Mouse (Mus musculus) brain, embryonic 14.5 days (tissue): ENCODE measurements around the gene Zfp11.

ENCODE experiments used
- CTCF ChIP-seq: fragments of 200-500 bp; IDR thresholded peaks from 2 replicates; pipeline ENCODE4 v1.5.1; 2012; ENCODE audit warnings: inconsistent platforms, mild to moderate bottlenecking, moderate library complexity, borderline replicate concordance; ENCODE audit not compliant: insufficient read depth, insufficient read length; ENCODE audit errors: extremely low read depth
- POLR2A ChIP-seq: fragments of 200-500 bp; IDR thresholded peaks from 2 replicates; pipeline ENCODE4 v1.6.1; 2012; ENCODE audit warnings: mild to moderate bottlenecking, inconsistent platforms, borderline replicate concordance; ENCODE audit not compliant: poor library complexity, insufficient read depth, insufficient read length, severe bottlenecking; ENCODE audit errors: extremely low read depth

GRCm38 (mm10) chr5:129687621-129688020, 17.7 kb upstream of the Zfp11 start:
- TF ChIP-seq POLR2A (no peak), CTCF (no peak)
